Mouse (Mus musculus) adrenal gland, postnatal 0 days (tissue): ENCODE measurements around the gene Tmem256. TPM values are rescaled to one million over a fixed set of nuclear protein-coding genes. Genes with fewer than 3 reads are reported as not detected.

ENCODE experiments used
- microRNA-seq: library from miRNA; unstranded; fragments of <30 nt; microRNA quantifications from one replicate; pipeline ENCODE4, GENCODE M21; 2016; ENCODE audit warnings: borderline replicate concordance; ENCODE audit not compliant: insufficient number of aligned reads
- polyA plus RNA-seq: library from polyadenylated mRNA; unstranded; fragments of >200 nt; fragmentation: Nextera tagmentation; extraction: Ambion mirVana; gene quantifications from 2 replicates; pipeline ENCODE4 v1.2.1, GENCODE M21; 2015

Tmem256 gene
- 479 and 845 TPM in 2 replicates for polyA plus RNA-seq

DNA sequence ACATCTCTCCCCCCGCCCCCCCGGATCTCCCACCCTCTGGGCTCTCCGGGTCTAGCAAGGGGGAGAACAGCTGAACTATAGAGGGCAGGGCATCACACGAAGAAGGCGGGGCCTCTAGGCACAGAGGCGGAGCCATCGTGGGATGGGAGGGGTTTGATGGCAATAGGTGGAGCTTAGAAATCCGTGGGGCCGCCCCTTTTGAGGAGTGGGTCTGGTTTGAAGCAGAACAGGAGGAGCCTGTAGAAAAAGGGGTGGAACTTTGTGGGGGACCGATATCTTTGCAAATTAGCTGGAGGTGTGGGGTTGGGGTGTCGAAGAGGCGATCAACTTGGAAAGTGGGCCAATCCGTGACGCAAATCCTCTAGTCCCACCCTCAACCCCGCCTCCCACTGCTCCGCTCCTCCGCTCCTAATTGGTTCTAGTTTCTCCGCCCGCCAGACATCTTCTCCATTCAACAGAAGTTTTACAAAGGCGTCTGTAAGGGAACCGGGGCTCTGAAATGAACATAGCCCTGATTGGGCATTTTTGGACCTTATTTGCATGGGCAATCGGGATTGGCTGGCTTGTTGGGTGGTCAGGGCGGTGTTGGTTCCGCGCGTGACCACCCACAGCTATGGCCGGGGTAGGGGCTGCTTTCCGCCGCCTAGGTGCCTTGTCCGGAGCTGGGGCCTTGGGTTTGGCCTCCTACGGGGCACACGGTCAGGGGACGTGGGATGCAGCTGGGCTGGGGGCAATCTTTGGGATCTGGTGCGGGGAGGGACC, at the start of gene Tmem256:
Gene Tmem256 (plus strand): TSS at position 563 of the 762 bp plus-strand sequence.

GRCm38 (mm10) chr11:69795168-69795982, 42.9 kb upstream of the Tmem256 start, which contains the start of gene Chrnb1:
TSS of gene Chrnb1 (minus strand) at chr11:69795943.

DNA sequence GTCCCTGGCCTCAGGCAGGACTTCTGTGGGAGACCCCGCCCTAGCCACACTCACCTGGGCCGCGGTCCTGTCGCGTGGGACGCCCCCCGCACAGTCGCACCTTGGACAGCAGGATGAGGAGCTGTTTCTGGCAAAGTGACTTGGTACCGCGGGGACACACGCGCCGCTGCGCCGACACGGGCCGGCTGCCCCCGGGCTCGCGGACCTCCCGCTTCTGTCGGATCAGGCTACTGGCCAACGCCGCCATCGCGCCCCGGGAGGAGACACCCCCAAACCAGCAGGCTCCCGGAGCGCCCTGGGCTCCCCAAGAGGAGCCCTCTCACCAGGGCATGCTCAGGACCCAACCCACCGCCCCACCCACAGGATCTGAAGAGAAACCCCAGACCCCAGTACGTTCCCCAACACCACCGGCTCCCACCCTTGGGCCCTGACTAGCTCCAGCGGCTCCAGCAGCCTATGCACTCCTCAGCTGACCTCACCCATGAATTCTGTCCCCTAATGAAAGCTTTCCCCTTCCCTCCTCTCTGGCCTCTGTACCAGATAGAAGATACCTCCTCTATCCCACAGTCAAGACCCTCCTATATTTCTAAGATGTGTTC, 36.8 kb upstream of the Tmem256 start, which contains the start of gene Fgf11:
Gene Fgf11 (minus strand): TSS at position 479 of the 599 bp plus-strand sequence.

GRCm38 (mm10) chr11:69804972-69805909, 33.1 kb upstream of the Tmem256 start, which contains the start of gene Tmem102:
TSS of gene Tmem102 (minus strand) at chr11:69805624.

DNA sequence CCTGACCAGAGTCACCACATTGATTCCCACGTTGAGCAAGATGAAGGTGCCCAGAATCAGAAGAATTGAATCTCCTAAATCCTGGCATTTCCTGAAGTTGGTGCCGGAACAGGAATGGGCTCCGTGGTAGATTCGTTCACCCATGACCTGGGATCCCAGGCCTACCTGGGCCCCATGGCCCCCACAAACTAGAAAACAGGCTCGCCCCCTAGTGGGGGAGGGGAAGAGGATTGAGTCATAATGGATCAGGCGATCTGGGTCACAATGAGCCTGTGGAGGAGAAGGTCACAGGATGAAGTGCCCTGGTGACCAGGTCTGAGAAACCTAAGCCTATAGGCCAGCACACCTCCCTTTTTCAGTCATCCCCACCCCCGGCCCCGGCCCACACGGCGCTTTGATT, 23.2 kb upstream of the Tmem256 start, which contains the start of gene Gm39566:
Gene Gm39566 (minus strand): TSS at position 144 of the 400 bp plus-strand sequence.

GRCm38 (mm10) chr11:69818365-69818764, 19.9 kb upstream of the Tmem256 start, which contains the start of gene Spem2:
TSS of gene Spem2 (minus strand) at chr11:69818465.

DNA sequence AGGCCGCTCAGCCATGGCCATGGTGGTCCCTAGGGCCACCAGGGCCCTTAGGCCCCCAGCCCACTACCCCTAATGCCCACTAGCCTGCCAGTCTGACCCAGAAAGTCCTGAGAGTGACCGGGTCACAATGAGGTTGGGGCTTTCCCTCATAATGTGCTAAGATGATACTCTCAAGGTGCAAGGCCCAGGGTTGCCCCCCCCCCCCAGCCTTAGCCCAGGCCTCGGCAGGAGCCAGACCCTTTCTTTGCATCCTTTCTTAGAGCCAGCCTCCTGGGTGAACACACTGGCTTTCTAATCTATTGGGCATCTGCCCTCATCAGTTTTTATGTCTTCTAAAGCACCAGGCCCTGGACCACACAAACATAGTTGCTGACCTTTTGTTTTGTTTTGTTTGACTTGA, 16.2 kb upstream of the Tmem256 start, which contains the start of gene Spem1:
Gene Spem1 (minus strand): TSS at position 101 of the 400 bp plus-strand sequence.

GRCm38 (mm10) chr11:69837604-69837951, 736 bp upstream of the Tmem256 start, which contains the start of gene Nlgn2:
TSS of gene Nlgn2 (minus strand) at chr11:69837784.

DNA sequence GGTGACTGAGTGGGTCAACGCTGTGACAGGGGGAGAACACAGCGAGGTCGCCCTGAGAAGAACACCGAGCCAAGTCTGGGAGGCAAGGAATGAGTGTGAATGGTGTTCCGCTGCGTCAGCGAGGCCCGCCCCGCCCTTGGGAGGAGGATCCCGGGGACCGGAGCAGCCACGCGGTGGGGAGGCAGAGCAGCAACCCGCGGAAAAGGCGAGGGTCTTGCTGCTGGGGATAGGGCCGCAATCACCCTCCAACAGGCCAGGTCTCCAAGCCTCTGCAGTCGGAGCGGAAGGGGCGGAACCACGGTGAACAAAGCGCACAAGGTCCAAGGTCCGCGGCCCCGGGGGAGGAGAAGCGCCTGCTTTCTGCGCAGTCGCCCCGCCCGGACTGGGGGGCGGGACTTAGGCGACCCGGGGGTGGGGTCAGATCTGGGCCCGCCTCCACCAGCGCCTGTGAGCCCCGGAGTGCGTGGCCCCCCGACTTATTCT, 7.9 kb downstream of the Tmem256 start, which contains the start of gene Plscr3:
Gene Plscr3 (plus strand): TSS at position 179 of the 483 bp plus-strand sequence.

GRCm38 (mm10) chr11:69858113-69858998, 20.0 kb downstream of the Tmem256 start, which contains the start of gene Tnk1:
TSS of gene Tnk1 (minus strand) at chr11:69858730.

DNA sequence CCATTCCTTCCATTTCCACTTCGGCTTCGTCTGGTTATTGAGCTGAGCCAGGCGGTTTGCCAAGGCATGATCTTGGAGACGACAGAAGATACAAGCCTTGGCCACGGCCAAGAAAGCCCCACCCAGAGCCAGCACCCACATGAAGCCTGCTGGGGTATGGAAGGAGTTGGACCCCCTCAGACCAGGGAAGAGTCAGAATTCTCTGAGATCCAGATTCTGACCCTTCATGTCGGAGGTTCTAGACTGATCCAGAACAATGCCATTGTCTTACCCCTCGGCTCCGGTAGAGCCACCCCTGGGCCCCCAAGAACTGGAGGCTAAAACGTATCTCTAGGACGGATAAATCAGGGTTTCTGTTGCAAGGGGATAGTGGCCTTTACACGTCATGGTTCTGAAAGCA, 39.6 kb downstream of the Tmem256 start, which contains the start of gene Tmem95:
Gene Tmem95 (minus strand): TSS at position 141 of the 400 bp plus-strand sequence.

GRCm38 (mm10) chr11:69880853-69881603, 42.7 kb downstream of the Tmem256 start, which contains the start of gene Kctd11:
TSS of gene Kctd11 (minus strand) at chr11:69881406.

Small RNAs within 50 kb of the gene (microRNA-seq; reads per million reads assigned to microRNA genes)
- gene Mir6924: not detected

Other genes with a start within 250 kb of the Tmem256 start
- 25.4 and 32.3 TPM in 2 replicates for gene Atp1b2, start 232.6 kb upstream of the Tmem256 start, polyA plus RNA-seq
- gene Shbg, start 220.6 kb upstream of the Tmem256 start, polyA plus RNA-seq: 0.14 TPM in 1 of 2 replicates, not detected in the other
- gene Sat2, start 216.5 kb upstream of the Tmem256 start, polyA plus RNA-seq: 41.0 and 44.3 TPM in 2 replicates
- gene Fxr2, start 205.5 kb upstream of the Tmem256 start, polyA plus RNA-seq: 17.0 and 23.2 TPM in 2 replicates
- not detected in 2 replicates for gene Sox15, start 183.2 kb upstream of the Tmem256 start, polyA plus RNA-seq
- gene Mpdu1, start 175.9 kb upstream of the Tmem256 start, polyA plus RNA-seq: 75.5 and 97.1 TPM in 2 replicates
- 34.5 TPM in 2 replicates for gene Cd68, start 172.4 kb upstream of the Tmem256 start, polyA plus RNA-seq
- 393 and 466 TPM in 2 replicates for gene Eif4a1, start 166.1 kb upstream of the Tmem256 start, polyA plus RNA-seq
- gene Senp3, start 156.4 kb upstream of the Tmem256 start, polyA plus RNA-seq: 46.6 and 53.5 TPM in 2 replicates
- gene Tnfsf13, start 152.7 kb upstream of the Tmem256 start, polyA plus RNA-seq: 0.80 TPM in 2 replicates
- gene Tnfsf12, start 142.7 kb upstream of the Tmem256 start, polyA plus RNA-seq: 17.7 and 26.1 TPM in 2 replicates
- 9.2 and 12.7 TPM in 2 replicates for gene Tnfsfm13, start 142.4 kb upstream of the Tmem256 start, polyA plus RNA-seq
- gene Polr2a, start 79.9 kb upstream of the Tmem256 start, polyA plus RNA-seq: 18.7 and 21.8 TPM in 2 replicates
- gene Slc35g3, start 76.5 kb upstream of the Tmem256 start, polyA plus RNA-seq: 0.22 TPM in 1 of 2 replicates, not detected in the other
- gene Zbtb4, start 72.6 kb upstream of the Tmem256 start, polyA plus RNA-seq: 3.7 and 4.4 TPM in 2 replicates
- gene Chrnb1, start 42.6 kb upstream of the Tmem256 start, polyA plus RNA-seq: 1.9 and 2.8 TPM in 2 replicates
- 0.91 and 0.92 TPM in 2 replicates for gene Fgf11, start 36.7 kb upstream of the Tmem256 start, polyA plus RNA-seq
- gene Tmem102, start 32.9 kb upstream of the Tmem256 start, polyA plus RNA-seq: 1.4 and 1.8 TPM in 2 replicates
- not detected in 2 replicates for gene Gm39566, start 23.2 kb upstream of the Tmem256 start, polyA plus RNA-seq
- gene Spem2, start 20.0 kb upstream of the Tmem256 start, polyA plus RNA-seq: not detected in 2 replicates
- gene Spem1, start 16.3 kb upstream of the Tmem256 start, polyA plus RNA-seq: not detected in 2 replicates
- 3.1 and 4.3 TPM in 2 replicates for gene Nlgn2, start 730 bp upstream of the Tmem256 start, polyA plus RNA-seq
- 74.4 and 74.8 TPM in 2 replicates for gene Plscr3, start 7.9 kb downstream of the Tmem256 start, polyA plus RNA-seq
- gene Tnk1, start 20.2 kb downstream of the Tmem256 start, polyA plus RNA-seq: 0.19 and 0.47 TPM in 2 replicates
- gene Tmem95, start 39.5 kb downstream of the Tmem256 start, polyA plus RNA-seq: not detected in 2 replicates
- gene Kctd11, start 42.9 kb downstream of the Tmem256 start, polyA plus RNA-seq: 4.1 and 5.2 TPM in 2 replicates
- 0.73 and 0.76 TPM in 2 replicates for gene Acap1, start 57.0 kb downstream of the Tmem256 start, polyA plus RNA-seq
- 4.3 TPM in 2 replicates for gene 2810408A11Rik, start 62.5 kb downstream of the Tmem256 start, polyA plus RNA-seq
- gene Neurl4, start 62.6 kb downstream of the Tmem256 start, polyA plus RNA-seq: 3.7 and 4.1 TPM in 2 replicates
- 48.8 and 63.0 TPM in 2 replicates for gene Gps2, start 75.4 kb downstream of the Tmem256 start, polyA plus RNA-seq
- 749 and 924 TPM in 2 replicates for gene Eif5a, start 83.4 kb downstream of the Tmem256 start, polyA plus RNA-seq
- gene Ybx2, start 97.3 kb downstream of the Tmem256 start, polyA plus RNA-seq: 0.27 and 0.40 TPM in 2 replicates
- gene Slc2a4, start 109.7 kb downstream of the Tmem256 start, polyA plus RNA-seq: 5.2 and 7.1 TPM in 2 replicates
- gene Cldn7, start 126.3 kb downstream of the Tmem256 start, polyA plus RNA-seq: 4.0 and 8.7 TPM in 2 replicates
- 17.2 and 21.6 TPM in 2 replicates for gene Ctdnep1, start 142.6 kb downstream of the Tmem256 start, polyA plus RNA-seq
- 104 and 109 TPM in 2 replicates for gene Elp5, start 144.0 kb downstream of the Tmem256 start, polyA plus RNA-seq
- gene Gabarap, start 152.6 kb downstream of the Tmem256 start, polyA plus RNA-seq: 665 and 705 TPM in 2 replicates
- 39.5 and 47.3 TPM in 2 replicates for gene Phf23, start 157.3 kb downstream of the Tmem256 start, polyA plus RNA-seq
- gene Dvl2, start 162.1 kb downstream of the Tmem256 start, polyA plus RNA-seq: 14.5 and 17.4 TPM in 2 replicates
- 103 and 150 TPM in 2 replicates for gene Acadvl, start 176.9 kb downstream of the Tmem256 start, polyA plus RNA-seq
- gene Dlg4, start 178.4 kb downstream of the Tmem256 start, polyA plus RNA-seq: 5.0 and 5.4 TPM in 2 replicates
- gene Asgr1, start 215.6 kb downstream of the Tmem256 start, polyA plus RNA-seq: 10.5 and 12.1 TPM in 2 replicates